Mouse (Mus musculus): ENCODE measurements around the gene Zc2hc1b. TPM values are rescaled to one million over a fixed set of nuclear protein-coding genes. Genes with fewer than 3 reads are reported as not detected.

Zc2hc1b gene
- polyA plus RNA-seq, 1 experiment from 2014 or later, result not detected

- WGBS (ENCODE audit: insufficient replicate concordance), result 67% methylated on average over 7 of the region's 7 CpGs
- H3K9me3 ChIP-seq (replicated peaks; ENCODE audit: control insufficient read depth, low read length), result no peaks in the 10 kb centered on the region
- no peak for ATAC-seq (ENCODE audit: low read depth)
- no peak overlapping the region for H3K4me3 ChIP-seq (ENCODE audit: low read depth, low read length)
- no peaks in the 10 kb centered on the region for H3K27me3 ChIP-seq (ENCODE audit: control insufficient read depth, insufficient read depth, low read depth, low read length)
- H3K9ac ChIP-seq (ENCODE audit: low read depth, low read length), result no peak overlapping the region
- no peak overlapping the region for H3K27ac ChIP-seq (ENCODE audit: low read length)
- no peak overlapping the region for H3K4me2 ChIP-seq (ENCODE audit: low read depth, low read length)
- no peaks in the 10 kb centered on the region for H3K4me1 ChIP-seq (ENCODE audit: control insufficient read depth, low read depth, low read length)
- H3K36me3 ChIP-seq (ENCODE audit: control insufficient read depth, insufficient read depth), result no peaks in the 10 kb centered on the region
Measured at GRCm38 (mm10) chr10:13127946-13128345, 49.9 kb downstream of the Zc2hc1b start.

- H3K9me3 ChIP-seq (replicated peaks; ENCODE audit: control insufficient read depth, low read length), result no peaks in the 10 kb centered on the region
- H3K4me1 ChIP-seq (ENCODE audit: control insufficient read depth, low read depth, low read length), result no peaks in the 10 kb centered on the region
- no peaks in the 10 kb centered on the region for H3K27me3 ChIP-seq (ENCODE audit: control insufficient read depth, insufficient read depth, low read depth, low read length)
- no peak for ATAC-seq (ENCODE audit: low read depth)
- H3K4me3 ChIP-seq (ENCODE audit: low read depth, low read length), result no peak overlapping the region
- no peak overlapping the region for H3K9ac ChIP-seq (ENCODE audit: low read depth, low read length)
- H3K4me2 ChIP-seq (ENCODE audit: low read depth, low read length), result no peak overlapping the region
- no peaks in the 10 kb centered on the region for H3K36me3 ChIP-seq (ENCODE audit: control insufficient read depth, insufficient read depth)
- WGBS (ENCODE audit: insufficient replicate concordance), result 63% methylated on average over 13 of the region's 13 CpGs
- no peak overlapping the region for H3K27ac ChIP-seq (ENCODE audit: low read length)
Measured at GRCm38 (mm10) chr10:13127335-13127734, 50.5 kb downstream of the Zc2hc1b start.

DNA sequence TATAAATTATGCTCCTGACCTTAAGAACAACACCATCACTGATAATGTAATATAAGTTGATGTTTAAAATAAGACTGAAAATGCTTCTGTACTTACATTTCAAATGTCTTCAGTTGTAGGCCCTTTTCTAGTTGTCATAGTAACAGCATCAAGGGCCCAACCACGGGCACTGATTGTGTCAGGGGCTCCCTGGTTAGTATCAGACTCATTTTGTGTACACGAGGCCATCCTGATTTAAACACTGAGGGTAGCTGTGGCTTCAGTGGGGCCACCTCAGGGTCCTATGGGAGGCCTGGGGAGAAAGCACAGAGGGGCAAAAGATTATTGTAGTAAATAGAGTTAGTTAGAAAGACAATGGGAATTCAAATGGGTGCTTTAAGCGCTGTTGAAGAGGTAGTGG is 52.0 kb downstream of the Zc2hc1b start:
- WGBS (ENCODE audit: insufficient replicate concordance), result 39% methylated on average over 3 of the region's 3 CpGs
- no peaks in the 10 kb centered on the region for H3K4me1 ChIP-seq (ENCODE audit: control insufficient read depth, low read depth, low read length)
- H3K36me3 ChIP-seq (ENCODE audit: control insufficient read depth, insufficient read depth), result no peaks in the 10 kb centered on the region
- no peak overlapping the region for H3K9ac ChIP-seq (ENCODE audit: low read depth, low read length)
- H3K27me3 ChIP-seq (ENCODE audit: control insufficient read depth, insufficient read depth, low read depth, low read length), result no peaks in the 10 kb centered on the region
- H3K4me3 ChIP-seq (ENCODE audit: low read depth, low read length), result no peak overlapping the region
- H3K27ac ChIP-seq (ENCODE audit: low read length), result no peak overlapping the region
- no peaks in the 10 kb centered on the region for H3K9me3 ChIP-seq (replicated peaks; ENCODE audit: control insufficient read depth, low read length)
- ATAC-seq (ENCODE audit: low read depth), result no peak
- H3K4me2 ChIP-seq (ENCODE audit: low read depth, low read length), result no peak overlapping the region

DNA sequence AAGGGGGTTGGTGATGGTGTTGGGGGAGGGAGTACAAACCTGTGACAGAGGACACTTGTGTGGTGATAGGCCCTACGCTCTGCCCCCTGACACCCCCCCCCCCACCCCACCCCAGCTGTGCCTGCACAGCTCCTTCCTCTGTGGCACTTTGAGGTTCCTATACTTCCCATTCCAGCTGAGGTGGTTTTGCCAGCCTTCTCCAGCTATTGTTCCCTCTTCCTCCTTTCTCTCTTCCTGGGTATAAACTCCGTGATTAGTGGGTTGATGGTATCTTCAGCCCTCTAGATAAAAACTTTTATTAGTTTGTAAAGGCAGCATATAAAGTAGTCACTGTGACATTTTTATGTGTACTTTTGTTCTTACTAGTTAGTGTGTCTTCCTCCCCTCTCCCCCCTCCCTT is 58.5 kb downstream of the Zc2hc1b start:
- no peak overlapping the region for H3K27ac ChIP-seq (ENCODE audit: low read length)
- WGBS (ENCODE audit: insufficient replicate concordance), result 8% methylated on average over 2 of the region's 2 CpGs

DNA sequence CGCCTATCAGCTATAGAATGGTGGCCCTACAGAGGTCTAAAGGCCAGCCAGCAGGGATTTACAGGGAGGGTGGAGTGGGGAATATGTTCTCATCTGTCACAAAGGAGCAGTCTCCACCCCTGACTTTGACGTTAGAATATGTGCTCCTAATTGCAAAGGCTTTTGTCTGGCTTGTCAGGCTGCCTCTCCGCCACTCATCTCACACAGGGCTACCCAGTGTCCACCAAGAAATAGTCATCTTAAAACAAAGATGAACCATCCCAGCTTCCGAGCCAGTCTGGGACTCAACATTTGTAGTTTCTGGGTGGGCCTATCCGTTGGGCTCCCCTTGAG is 59.1 kb downstream of the Zc2hc1b start:
- no peaks in the 10 kb centered on the region for H3K27me3 ChIP-seq (ENCODE audit: control insufficient read depth, insufficient read depth, low read depth, low read length)
- WGBS (ENCODE audit: insufficient replicate concordance), result 45% methylated on average over 5 of the region's 5 CpGs
- H3K4me2 ChIP-seq (ENCODE audit: low read depth, low read length), result no peak overlapping the region
- H3K27ac ChIP-seq (ENCODE audit: low read length), result no peak overlapping the region
- H3K9me3 ChIP-seq (replicated peaks; ENCODE audit: control insufficient read depth, low read length), result no peaks in the 10 kb centered on the region
- no peaks in the 10 kb centered on the region for H3K4me1 ChIP-seq (ENCODE audit: control insufficient read depth, low read depth, low read length)
- no peak overlapping the region for H3K9ac ChIP-seq (ENCODE audit: low read depth, low read length)
- no peak for ATAC-seq (ENCODE audit: low read depth)
- H3K36me3 ChIP-seq (ENCODE audit: control insufficient read depth, insufficient read depth), result no peaks in the 10 kb centered on the region
- H3K4me3 ChIP-seq (ENCODE audit: low read depth, low read length), result no peak overlapping the region

More for the DNA sequence above, 58.5 kb downstream of the Zc2hc1b start:
- H3K9ac ChIP-seq (ENCODE audit: low read depth, low read length), result no peak overlapping the region
- H3K27me3 ChIP-seq (ENCODE audit: control insufficient read depth, insufficient read depth, low read depth, low read length), result no peaks in the 10 kb centered on the region
- no peak for ATAC-seq (ENCODE audit: low read depth)
- H3K9me3 ChIP-seq (replicated peaks; ENCODE audit: control insufficient read depth, low read length), result no peaks in the 10 kb centered on the region
- H3K4me3 ChIP-seq (ENCODE audit: low read depth, low read length), result no peak overlapping the region
- no peaks in the 10 kb centered on the region for H3K36me3 ChIP-seq (ENCODE audit: control insufficient read depth, insufficient read depth)
- H3K4me2 ChIP-seq (ENCODE audit: low read depth, low read length), result no peak overlapping the region
- H3K4me1 ChIP-seq (ENCODE audit: control insufficient read depth, low read depth, low read length), result no peaks in the 10 kb centered on the region

- Histone ChIP-seq H3K9me3 (replicated peaks; ENCODE audit: control insufficient read depth, low read length) (no peaks in the 10 kb centered on the region), H3K4me3 (ENCODE audit: low read depth, low read length) (no peak overlapping the region), H3K4me1 (ENCODE audit: control insufficient read depth, low read depth, low read length) (no peaks in the 10 kb centered on the region), H3K9ac (ENCODE audit: low read depth, low read length) (no peak overlapping the region), H3K27me3 (ENCODE audit: control insufficient read depth, insufficient read depth, low read depth, low read length) (no peaks in the 10 kb centered on the region), H3K36me3 (ENCODE audit: control insufficient read depth, insufficient read depth) (no peaks in the 10 kb centered on the region), H3K27ac (ENCODE audit: low read length) (no peak overlapping the region), H3K4me2 (ENCODE audit: low read depth, low read length) (no peak overlapping the region)
- ATAC-seq (ENCODE audit: low read depth), result no peak
- 47% methylated on average over 7 of the region's 7 CpGs for WGBS (ENCODE audit: insufficient replicate concordance)
Measured at GRCm38 (mm10) chr10:13118024-13118769, 59.6 kb downstream of the Zc2hc1b start.

- no peaks in the 10 kb centered on the region for H3K27me3 ChIP-seq (ENCODE audit: control insufficient read depth, insufficient read depth, low read depth, low read length)
- H3K4me2 ChIP-seq (ENCODE audit: low read depth, low read length), result no peak overlapping the region
- no peak overlapping the region for H3K9ac ChIP-seq (ENCODE audit: low read depth, low read length)
- no peaks in the 10 kb centered on the region for H3K9me3 ChIP-seq (replicated peaks; ENCODE audit: control insufficient read depth, low read length)
- no peak overlapping the region for H3K27ac ChIP-seq (ENCODE audit: low read length)
- no peak overlapping the region for H3K4me3 ChIP-seq (ENCODE audit: low read depth, low read length)
- WGBS (ENCODE audit: insufficient replicate concordance), result 36% methylated on average over 9 of the region's 9 CpGs
- H3K4me1 ChIP-seq (ENCODE audit: control insufficient read depth, low read depth, low read length), result no peaks in the 10 kb centered on the region
- H3K36me3 ChIP-seq (ENCODE audit: control insufficient read depth, insufficient read depth), result no peaks in the 10 kb centered on the region
- ATAC-seq (ENCODE audit: low read depth), result no peak
Measured at GRCm38 (mm10) chr10:13116706-13117665, 60.8 kb downstream of the Zc2hc1b start.

DNA sequence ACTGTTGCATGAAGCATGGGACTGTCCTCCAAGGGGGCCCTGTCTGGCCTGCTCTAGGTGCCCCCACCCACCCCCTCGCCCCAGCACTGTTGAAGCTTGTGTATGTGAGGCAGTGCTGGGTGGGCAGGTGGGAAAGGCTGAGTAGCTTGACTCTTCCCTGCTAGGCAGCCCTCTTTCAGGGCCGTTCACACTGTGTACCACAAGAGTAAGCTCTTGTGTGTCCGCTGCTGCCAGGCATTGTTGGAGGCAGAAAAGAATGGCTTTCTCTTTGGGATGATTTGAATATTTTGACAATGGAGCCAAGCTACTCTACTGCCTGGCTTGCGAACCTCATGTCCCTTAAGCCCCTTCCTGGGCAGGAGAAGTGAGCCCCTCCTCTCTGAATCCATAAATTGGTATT is 62.8 kb downstream of the Zc2hc1b start:
- no peak for ATAC-seq (ENCODE audit: low read depth)
- Histone ChIP-seq H3K36me3 (ENCODE audit: control insufficient read depth, insufficient read depth) (no peaks in the 10 kb centered on the region), H3K4me3 (ENCODE audit: low read depth, low read length) (no peak overlapping the region), H3K9me3 (replicated peaks; ENCODE audit: control insufficient read depth, low read length) (no peaks in the 10 kb centered on the region), H3K9ac (ENCODE audit: low read depth, low read length) (no peak overlapping the region), H3K27me3 (ENCODE audit: control insufficient read depth, insufficient read depth, low read depth, low read length) (no peaks in the 10 kb centered on the region), H3K4me1 (ENCODE audit: control insufficient read depth, low read depth, low read length) (no peaks in the 10 kb centered on the region), H3K4me2 (ENCODE audit: low read depth, low read length) (no peak overlapping the region), H3K27ac (ENCODE audit: low read length) (no peak overlapping the region)
- WGBS (ENCODE audit: insufficient replicate concordance), result 59% methylated on average over 4 of the region's 4 CpGs

DNA sequence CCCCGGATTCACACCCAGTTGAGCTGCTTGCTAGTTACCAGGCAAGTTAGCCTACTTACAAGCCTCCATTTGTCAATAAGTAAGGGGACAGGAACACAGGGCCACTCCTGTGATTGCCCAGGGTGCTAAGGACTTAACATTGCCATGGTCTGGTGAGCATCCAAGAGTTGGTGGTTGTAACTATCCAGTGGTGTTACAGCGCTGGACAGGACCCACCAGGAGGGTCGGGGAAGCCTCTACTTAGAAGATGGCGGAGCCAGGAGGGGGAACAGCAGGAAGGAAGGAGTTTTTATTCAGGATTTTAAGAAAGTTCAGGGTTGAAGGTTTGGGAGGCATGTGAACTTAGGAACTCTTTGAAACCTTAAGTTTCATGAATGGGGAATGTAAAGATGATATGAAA is 64.2 kb downstream of the Zc2hc1b start:
- Histone ChIP-seq H3K4me3 (ENCODE audit: low read depth, low read length) (no peak overlapping the region), H3K27me3 (ENCODE audit: control insufficient read depth, insufficient read depth, low read depth, low read length) (no peaks in the 10 kb centered on the region), H3K4me2 (ENCODE audit: low read depth, low read length) (no peak overlapping the region), H3K9ac (ENCODE audit: low read depth, low read length) (no peak overlapping the region), H3K4me1 (ENCODE audit: control insufficient read depth, low read depth, low read length) (no peaks in the 10 kb centered on the region), H3K9me3 (replicated peaks; ENCODE audit: control insufficient read depth, low read length) (no peaks in the 10 kb centered on the region), H3K27ac (ENCODE audit: low read length) (no peak overlapping the region), H3K36me3 (ENCODE audit: control insufficient read depth, insufficient read depth) (no peaks in the 10 kb centered on the region)
- no peak for ATAC-seq (ENCODE audit: low read depth)
- whole genome bisulfite sequencing (ENCODE audit: insufficient replicate concordance), result 65% methylated on average over 4 of the region's 4 CpGs

Data from liver, embryonic 16.5 days (tissue).